Mouse (Mus musculus) embryonic facial prominence, embryonic 13.5 days (tissue): ENCODE measurements around the gene Slc2a9. TPM values are rescaled to one million over a fixed set of nuclear protein-coding genes. Genes with fewer than 3 reads are reported as not detected.

Source experiments
- ATAC-seq: fragments of 200-750 bp; cut with Nextera tagmentation; 2 replicates; pipeline ENCODE4 v1.8.0; 2017; ENCODE audit warnings: low read depth; ENCODE audit not compliant: insufficient number of reproducible peaks, insufficient read depth, low FRiP score, low TSS enrichment
- H3K27ac ChIP-seq: fragments of 300-500 bp; sonication (generic); 2 replicates; pipeline ENCODE4 v1.5.1; 2015; ENCODE audit warnings: moderate library complexity, mild to moderate bottlenecking, inconsistent platforms
- H3K27me3 ChIP-seq: fragments of 300-500 bp; sonication (generic); 2 replicates; pipeline ENCODE4 v1.6.1; 2015; ENCODE audit warnings: mild to moderate bottlenecking, inconsistent platforms
- H3K36me3 ChIP-seq: fragments of 300-500 bp; sonication (generic); 2 replicates; pipeline ENCODE4 v1.6.1; 2015; ENCODE audit warnings: mild to moderate bottlenecking, inconsistent platforms
- H3K4me1 ChIP-seq: fragments of 300-500 bp; sonication (generic); 2 replicates; pipeline ENCODE4 v1.6.1; 2015; ENCODE audit warnings: inconsistent platforms
- H3K4me2 ChIP-seq: fragments of 300-500 bp; sonication (generic); 2 replicates; pipeline ENCODE4 v1.6.1; 2015; ENCODE audit warnings: moderate library complexity, mild to moderate bottlenecking, inconsistent platforms
- H3K4me3 ChIP-seq: fragments of 300-500 bp; sonication (generic); 2 replicates; pipeline ENCODE4 v1.5.1; 2015; ENCODE audit warnings: mild to moderate bottlenecking, inconsistent platforms
- H3K9ac ChIP-seq: fragments of 300-500 bp; sonication (generic); 2 replicates; pipeline ENCODE4 v1.6.1; 2015; ENCODE audit warnings: mild to moderate bottlenecking, inconsistent platforms
- H3K9me3 ChIP-seq: fragments of 300-500 bp; sonication (generic); 2 replicates; pipeline ENCODE4 v1.6.1; 2016; ENCODE audit warnings: inconsistent platforms
- WGBS: fragments of 180-500 bp; shearing (Covaris S2); methylation state at CpG from one replicate; pipeline ENCODE4 v1.1.7; 2015; ENCODE audit warnings: mixed read lengths; 5-methylcytosine and 5-hydroxymethylcytosine counted together
- polyA plus RNA-seq: library from polyadenylated mRNA; unstranded; fragments of >200 nt; fragmentation: Nextera tagmentation; extraction: Ambion mirVana; gene quantifications from 2 replicates; pipeline ENCODE4 v1.2.1, GENCODE M21; 2015

Gene Slc2a9
- polyA plus RNA-seq, 1 experiment from 2014 or later = 0.72 TPM

- Histone ChIP-seq H3K4me3 (no peak overlapping the region), H3K27ac (no peak overlapping the region), H3K27me3 (no peaks in the 10 kb centered on the region), H3K4me1 (no peaks in the 10 kb centered on the region), H3K9ac (no peak overlapping the region), H3K9me3 (no peaks in the 10 kb centered on the region), H3K36me3 (no peaks in the 10 kb centered on the region), H3K4me2 (no peak overlapping the region)
- no peak for ATAC-seq
- 82% methylated on average over 6 of the region's 6 CpGs for WGBS
Observed at GRCm38 (mm10) chr5:38425569-38425968, 77.4 kb downstream of the Slc2a9 start.

- Histone ChIP-seq H3K27ac (no peak overlapping the region), H3K36me3 (no peaks in the 10 kb centered on the region), H3K27me3 (no peaks in the 10 kb centered on the region), H3K4me2 (no peak overlapping the region), H3K9ac (no peak overlapping the region), H3K4me3 (no peak overlapping the region), H3K4me1 (no peaks in the 10 kb centered on the region), H3K9me3 (no peaks in the 10 kb centered on the region)
- no peak for ATAC-seq
- WGBS = 23% methylated on average over 4 of the region's 4 CpGs
Observed at GRCm38 (mm10) chr5:38422426-38422825, 80.5 kb downstream of the Slc2a9 start.

GRCm38 (mm10) chr5:38418799-38419198, 84.1 kb downstream of the Slc2a9 start:
- no peaks in the 10 kb centered on the region for H3K4me1 ChIP-seq
- no peak overlapping the region for H3K9ac ChIP-seq
- H3K4me3 ChIP-seq = no peak overlapping the region
- no peak overlapping the region for H3K4me2 ChIP-seq
- no peak overlapping the region for H3K27ac ChIP-seq
- H3K9me3 ChIP-seq = 0 out of 2 replicates have a peak, but pooled peaks cover 3% of the 10 kb centered on the region
- ATAC-seq = no peak
- H3K27me3 ChIP-seq = no peaks in the 10 kb centered on the region
- no peaks in the 10 kb centered on the region for H3K36me3 ChIP-seq
- WGBS = 87% methylated on average over 6 of the region's 6 CpGs

- Histone ChIP-seq H3K9me3 (no peaks in the 10 kb centered on the region), H3K4me2 (no peak overlapping the region), H3K4me3 (no peak overlapping the region), H3K36me3 (no peaks in the 10 kb centered on the region), H3K27me3 (no peaks in the 10 kb centered on the region), H3K27ac (no peak overlapping the region), H3K4me1 (no peaks in the 10 kb centered on the region), H3K9ac (no peak overlapping the region)
- no peak for ATAC-seq
- 35% methylated on average over 3 of the region's 3 CpGs for WGBS
Observed at GRCm38 (mm10) chr5:38403612-38404011, 99.3 kb downstream of the Slc2a9 start.

GRCm38 (mm10) chr5:38402288-38402687, 100.7 kb downstream of the Slc2a9 start:
- no peak for ATAC-seq
- Histone ChIP-seq H3K27ac (no peak overlapping the region), H3K36me3 (no peaks in the 10 kb centered on the region), H3K27me3 (no peaks in the 10 kb centered on the region), H3K4me3 (no peak overlapping the region), H3K9ac (no peak overlapping the region), H3K4me2 (no peak overlapping the region), H3K9me3 (no peaks in the 10 kb centered on the region), H3K4me1 (no peaks in the 10 kb centered on the region)
- WGBS = 87% methylated on average over 3 of the region's 3 CpGs

GRCm38 (mm10) chr5:38388857-38389256, 114.1 kb downstream of the Slc2a9 start:
- Histone ChIP-seq H3K9me3 (no peaks in the 10 kb centered on the region), H3K36me3 (no peaks in the 10 kb centered on the region), H3K4me2 (no peak overlapping the region), H3K4me3 (no peak overlapping the region), H3K27me3 (no peaks in the 10 kb centered on the region), H3K4me1 (peaks cover 13% of the 10 kb centered on the region), H3K9ac (no peak overlapping the region), H3K27ac (no peak overlapping the region)
- ATAC-seq = no peak
- WGBS = 25% methylated on average over 2 of the region's 2 CpGs

- Histone ChIP-seq H3K4me1 (peaks cover 13% of the 10 kb centered on the region), H3K4me3 (no peak overlapping the region), H3K9me3 (no peaks in the 10 kb centered on the region), H3K27me3 (no peaks in the 10 kb centered on the region), H3K27ac (no peak overlapping the region), H3K9ac (no peak overlapping the region), H3K36me3 (no peaks in the 10 kb centered on the region), H3K4me2 (no peak overlapping the region)
- no peak for ATAC-seq
- 36% methylated on average over 10 of the region's 10 CpGs for WGBS
Observed at GRCm38 (mm10) chr5:38388420-38388823, 114.5 kb downstream of the Slc2a9 start.

GRCm38 (mm10) chr5:38379970-38380369, 123.0 kb downstream of the Slc2a9 start:
- Histone ChIP-seq H3K9ac (no peak overlapping the region), H3K4me3 (no peak overlapping the region), H3K27me3 (no peaks in the 10 kb centered on the region), H3K4me2 (no peak overlapping the region), H3K9me3 (no peaks in the 10 kb centered on the region), H3K36me3 (no peaks in the 10 kb centered on the region), H3K4me1 (no peaks in the 10 kb centered on the region), H3K27ac (no peak overlapping the region)
- no peak for ATAC-seq
- 91% methylated on average over 5 of the region's 5 CpGs for WGBS

GRCm38 (mm10) chr5:38372369-38372768, 130.6 kb downstream of the Slc2a9 start:
- Histone ChIP-seq H3K36me3 (no peaks in the 10 kb centered on the region), H3K9ac (no peak overlapping the region), H3K4me1 (peaks cover 11% of the 10 kb centered on the region), H3K4me3 (no peak overlapping the region), H3K27me3 (no peaks in the 10 kb centered on the region), H3K9me3 (no peaks in the 10 kb centered on the region), H3K27ac (0 out of 2 replicates have a peak overlapping the region, but pooled peaks have one; percentile 5), H3K4me2 (0 out of 2 replicates have a peak overlapping the region, but pooled peaks have one; percentile 16)
- ATAC-seq = no peak
- 11% methylated on average over 5 of the region's 5 CpGs for WGBS

- 71% methylated on average over 1 of the region's 1 CpGs for WGBS
- no peak for ATAC-seq
- no peak overlapping the region for H3K9ac ChIP-seq
Observed at GRCm38 (mm10) chr5:38371308-38371707, 131.6 kb downstream of the Slc2a9 start.

GRCm38 (mm10) chr5:38366650-38367470, 136.1 kb downstream of the Slc2a9 start:
- 10% methylated on average over 18 of the region's 18 CpGs for WGBS
- peak; percentile 66 for ATAC-seq
- Histone ChIP-seq H3K27ac (peak overlapping the region; percentile 60), H3K9me3 (no peaks in the 10 kb centered on the region), H3K9ac (peak overlapping the region; percentile 55; the same call in 1 of the 2 replicates), H3K4me3 (peak overlapping the region; percentile 40), H3K36me3 (no peaks in the 10 kb centered on the region), H3K27me3 (no peaks in the 10 kb centered on the region), H3K4me2 (peak overlapping the region; percentile 67), H3K4me1 (peaks cover 27% of the 10 kb centered on the region)

More at GRCm38 (mm10) chr5:38371308-38371707, 131.6 kb downstream of the Slc2a9 start:
- Histone ChIP-seq H3K4me2 (no peak overlapping the region), H3K27ac (no peak overlapping the region), H3K36me3 (no peaks in the 10 kb centered on the region), H3K9me3 (no peaks in the 10 kb centered on the region), H3K27me3 (no peaks in the 10 kb centered on the region), H3K4me3 (no peak overlapping the region), H3K4me1 (peaks cover 22% of the 10 kb centered on the region)

- no peak overlapping the region for H3K4me2 ChIP-seq
- no peak overlapping the region for H3K4me3 ChIP-seq
- H3K36me3 ChIP-seq = no peaks in the 10 kb centered on the region
- no peak overlapping the region for H3K9ac ChIP-seq
- no peaks in the 10 kb centered on the region for H3K27me3 ChIP-seq
- no peaks in the 10 kb centered on the region for H3K9me3 ChIP-seq
- no peak overlapping the region for H3K27ac ChIP-seq
- 44% methylated on average over 2 of the region's 2 CpGs for WGBS
- ATAC-seq = no peak
- H3K4me1 ChIP-seq = peaks cover 26% of the 10 kb centered on the region
Observed at GRCm38 (mm10) chr5:38365521-38365920, 137.4 kb downstream of the Slc2a9 start.
